Mouse (Mus musculus): ENCODE data around the gene Dmkn. TPM values are rescaled to one million over a fixed set of nuclear protein-coding genes. Genes with fewer than 3 reads are reported as not detected.

The Dmkn gene
- total RNA-seq, 4 experiments from 2014 or later: 0.84 to 1.5 (median 0.95) TPM; not detected in 1

DNA sequence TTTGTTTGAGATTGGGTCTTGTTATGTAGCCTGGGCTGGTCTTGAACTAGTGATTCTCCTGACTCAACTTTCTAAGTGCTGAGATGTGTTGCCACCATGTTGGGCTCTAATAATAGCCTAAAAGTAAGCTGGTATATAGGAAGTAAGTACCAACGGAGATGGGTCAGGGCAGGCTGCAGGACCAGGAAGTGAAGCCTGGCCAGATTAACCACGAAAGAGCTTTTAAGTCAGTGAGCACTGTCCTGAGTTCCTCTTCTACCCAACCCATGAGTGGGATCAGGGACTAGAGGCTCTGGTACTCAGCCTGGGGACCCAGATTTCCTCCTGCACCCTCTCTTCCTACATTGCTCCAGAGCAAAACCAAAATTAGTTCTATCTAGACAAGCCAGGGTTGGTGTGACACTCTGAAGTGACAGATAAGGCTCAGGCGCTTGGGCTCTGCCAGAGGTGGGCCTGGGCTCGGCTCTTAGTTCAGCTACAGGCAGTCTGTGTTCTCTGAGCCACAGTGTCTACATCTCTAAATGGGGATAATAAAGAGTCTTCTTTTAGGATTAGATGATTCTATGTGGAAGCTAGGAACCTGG lies 1.7 kb upstream of the Dmkn start:
- no peak for DNase-seq (ENCODE audit: low spot score in 2 of 2)

DNA sequence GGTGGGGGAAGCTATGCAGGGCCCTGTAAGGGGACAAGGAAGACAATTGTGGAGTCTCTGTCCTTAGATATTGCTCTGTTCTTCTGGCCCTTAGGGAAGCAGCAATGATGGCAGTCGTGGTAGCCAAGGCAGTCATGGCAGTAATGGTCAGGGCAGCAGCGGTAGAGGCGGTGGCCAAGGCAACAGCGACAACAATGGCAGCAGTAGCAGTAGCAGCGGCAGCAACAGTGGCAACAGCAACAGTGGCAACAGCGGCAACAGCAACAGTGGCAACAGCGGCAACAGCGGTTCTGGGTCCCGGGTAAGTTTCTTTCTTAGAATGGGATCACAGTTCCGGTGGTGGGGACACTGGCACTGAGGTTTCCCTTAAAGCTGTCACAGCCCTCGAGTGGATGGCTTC lies 1.6 kb downstream of the Dmkn start:
- no peak for DNase-seq (ENCODE audit: low spot score in 2 of 2)

DNA sequence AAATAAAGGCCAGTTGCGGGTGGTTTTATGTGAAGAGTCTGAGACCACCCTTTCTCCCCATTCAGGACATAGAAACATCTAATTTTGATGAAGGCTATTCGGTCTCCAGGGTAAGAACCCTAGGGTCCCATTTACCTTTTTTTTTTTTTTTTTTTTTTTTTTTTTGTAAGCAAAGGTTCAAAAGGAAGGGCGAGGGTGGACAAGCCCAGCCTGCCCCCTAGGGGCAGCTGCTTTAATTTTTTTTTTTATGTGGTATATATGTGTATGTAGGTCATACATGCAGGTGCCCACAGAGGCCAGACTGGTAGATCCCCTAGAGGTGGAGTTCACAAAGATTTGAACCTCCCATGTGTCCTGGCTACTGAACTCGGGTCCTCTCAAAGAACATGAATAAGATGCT lies 2.9 kb downstream of the Dmkn start:
- DNase-seq (ENCODE audit: low spot score in 2 of 2): no peak

DNA sequence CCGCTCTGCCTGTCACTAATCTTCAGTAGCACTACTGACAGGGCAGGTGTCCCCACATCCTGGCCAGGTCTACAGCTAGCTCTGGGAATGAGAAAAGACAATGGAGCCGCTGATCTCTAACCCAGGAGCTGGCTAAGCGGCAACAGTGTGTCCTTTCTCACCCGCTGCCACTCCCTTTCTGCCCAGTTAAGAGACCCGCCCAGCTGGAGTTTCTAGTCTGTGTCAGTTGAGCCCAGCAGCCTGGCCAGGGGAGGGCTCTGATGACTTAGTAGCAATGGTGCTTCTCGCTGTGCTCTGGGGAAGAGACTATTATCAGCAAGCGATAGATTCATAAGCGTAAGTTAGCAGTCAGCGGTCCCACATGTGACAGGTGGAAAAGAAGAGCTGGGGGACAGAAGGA lies 5.7 kb downstream of the Dmkn start:
- no peak for DNase-seq (ENCODE audit: low spot score in 2 of 2)

DNA sequence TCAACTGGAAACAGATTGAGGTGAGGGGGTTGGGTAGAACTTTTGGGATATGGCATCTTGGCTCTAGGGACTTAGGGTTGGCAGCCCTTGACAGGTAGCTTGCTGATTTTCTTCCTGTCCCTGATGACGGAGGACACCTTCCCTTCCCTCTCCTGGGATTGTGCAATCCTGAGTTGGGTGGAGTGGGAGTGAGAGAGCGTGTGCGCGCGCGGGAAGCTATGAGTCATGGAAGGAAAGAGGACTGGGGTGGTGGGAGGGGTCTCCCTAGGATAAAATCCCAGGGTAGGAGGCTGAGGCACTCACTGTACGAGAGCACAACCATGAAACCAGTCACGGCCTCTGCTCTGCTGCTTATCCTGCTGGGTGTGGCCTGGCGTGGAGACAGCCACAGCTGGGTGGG lies 12.5 kb downstream of the Dmkn start:
- DNase-seq (ENCODE audit: low spot score in 2 of 2): no peak

DNA sequence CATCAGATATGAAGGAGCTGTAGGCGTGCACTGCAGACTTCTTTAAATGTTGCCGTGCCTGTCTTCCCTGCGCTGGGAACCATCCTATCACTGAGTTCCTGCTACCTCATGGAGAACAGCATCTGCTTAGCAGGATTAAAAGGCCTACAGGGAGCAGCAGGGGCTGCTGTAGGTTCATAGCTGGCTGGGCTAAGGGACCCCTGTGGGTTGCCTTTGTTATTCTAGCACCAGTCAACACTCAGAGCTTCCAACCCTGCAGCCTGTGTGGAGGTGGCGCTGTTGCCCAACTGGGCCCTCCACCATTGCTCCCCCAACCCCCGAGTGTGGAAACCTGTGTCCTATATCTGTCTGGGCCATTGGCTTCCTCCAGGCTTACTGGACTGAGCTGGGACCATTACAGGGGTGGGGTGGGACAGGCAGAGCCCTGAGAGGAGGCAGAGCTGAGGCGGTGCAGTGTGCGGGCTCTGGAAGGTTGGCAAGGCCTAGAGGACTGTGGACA lies 13.6 kb downstream of the Dmkn start:
- DNase-seq (ENCODE audit: low spot score in 2 of 2): no peak

DNA sequence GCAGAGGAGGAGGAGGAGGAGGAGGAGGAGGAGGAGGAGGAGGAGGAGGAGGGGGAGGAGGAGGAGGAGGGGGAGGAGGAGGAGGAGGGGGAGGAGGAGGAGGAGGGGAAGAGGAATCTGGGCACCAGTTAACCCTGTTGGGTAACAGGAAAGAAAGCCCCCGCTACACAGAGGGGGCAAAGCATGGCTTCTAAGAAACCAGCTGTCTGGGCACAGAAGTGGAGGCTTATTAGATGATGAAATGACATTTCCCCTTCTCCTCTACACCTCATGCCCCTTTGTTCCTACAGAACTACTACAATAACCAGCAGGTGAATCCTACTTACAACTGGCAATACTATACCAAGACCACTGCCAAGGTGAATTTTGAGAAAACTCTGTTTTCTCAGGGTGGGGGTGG lies 14.4 kb downstream of the Dmkn start:
- DNase-seq (ENCODE audit: low spot score in 2 of 2): no peak

DNA sequence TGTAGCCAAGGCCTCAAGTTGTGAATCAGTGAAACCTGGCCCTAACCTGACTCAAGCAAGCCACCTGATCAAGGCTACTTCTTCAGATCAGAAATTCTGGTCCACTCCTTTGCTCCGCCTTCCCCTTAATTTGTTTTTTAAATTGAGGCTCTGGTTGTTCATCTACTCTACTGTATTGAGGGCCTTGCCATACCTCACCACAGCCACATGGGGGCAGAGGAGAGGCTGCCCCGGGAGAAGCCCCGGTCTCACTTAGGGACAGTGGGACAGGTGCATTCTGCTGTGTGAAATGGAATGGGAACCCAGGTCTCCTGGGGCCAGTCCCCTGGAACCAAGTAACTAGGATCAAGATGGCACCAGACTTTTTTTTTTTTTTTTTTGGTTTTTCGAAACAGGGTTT lies 18.2 kb downstream of the Dmkn start:
- no peak for DNase-seq (ENCODE audit: low spot score in 2 of 2)

DNA sequence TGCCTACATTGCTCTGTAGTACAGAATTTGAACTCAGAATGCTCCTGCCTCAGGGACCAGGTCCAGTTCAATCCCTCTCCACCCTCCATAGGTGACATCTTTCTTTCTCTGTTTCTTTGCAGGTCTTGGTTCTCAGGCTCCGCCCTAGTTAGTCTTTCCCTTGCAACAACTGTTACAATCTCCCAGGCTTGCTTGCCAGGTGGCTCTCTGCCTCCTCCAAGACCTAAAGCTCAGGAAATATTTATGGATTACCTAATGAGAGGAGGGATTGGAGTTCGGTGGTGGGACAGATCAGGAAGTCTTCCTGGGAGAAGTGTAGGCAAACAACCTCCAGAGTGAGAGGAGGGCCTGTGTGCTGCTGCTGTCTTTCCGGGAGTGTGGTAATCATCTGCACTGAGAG lies 19.1 kb downstream of the Dmkn start:
- no peak for DNase-seq (ENCODE audit: low spot score in 2 of 2)

DNA sequence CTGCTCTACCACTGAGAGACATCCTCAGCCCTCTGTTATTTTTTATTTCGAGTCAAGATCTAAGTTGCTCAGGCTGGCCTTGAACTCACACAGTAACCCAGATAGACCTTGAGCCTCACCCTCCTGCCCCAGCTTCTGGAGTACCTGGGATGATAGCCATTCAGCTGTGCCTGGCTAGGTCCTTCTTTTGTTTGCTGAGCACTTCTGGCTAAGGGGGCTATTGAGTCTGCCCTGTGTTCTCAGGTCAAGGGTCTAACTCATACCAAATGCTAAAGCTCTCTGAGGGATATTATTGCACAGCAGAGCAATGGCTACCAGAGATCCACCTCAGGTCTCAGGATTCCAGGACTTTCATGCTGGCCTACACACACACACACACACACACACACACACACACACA lies 21.6 kb downstream of the Dmkn start:
- no peak for DNase-seq (ENCODE audit: low spot score in 2 of 2)

DNA sequence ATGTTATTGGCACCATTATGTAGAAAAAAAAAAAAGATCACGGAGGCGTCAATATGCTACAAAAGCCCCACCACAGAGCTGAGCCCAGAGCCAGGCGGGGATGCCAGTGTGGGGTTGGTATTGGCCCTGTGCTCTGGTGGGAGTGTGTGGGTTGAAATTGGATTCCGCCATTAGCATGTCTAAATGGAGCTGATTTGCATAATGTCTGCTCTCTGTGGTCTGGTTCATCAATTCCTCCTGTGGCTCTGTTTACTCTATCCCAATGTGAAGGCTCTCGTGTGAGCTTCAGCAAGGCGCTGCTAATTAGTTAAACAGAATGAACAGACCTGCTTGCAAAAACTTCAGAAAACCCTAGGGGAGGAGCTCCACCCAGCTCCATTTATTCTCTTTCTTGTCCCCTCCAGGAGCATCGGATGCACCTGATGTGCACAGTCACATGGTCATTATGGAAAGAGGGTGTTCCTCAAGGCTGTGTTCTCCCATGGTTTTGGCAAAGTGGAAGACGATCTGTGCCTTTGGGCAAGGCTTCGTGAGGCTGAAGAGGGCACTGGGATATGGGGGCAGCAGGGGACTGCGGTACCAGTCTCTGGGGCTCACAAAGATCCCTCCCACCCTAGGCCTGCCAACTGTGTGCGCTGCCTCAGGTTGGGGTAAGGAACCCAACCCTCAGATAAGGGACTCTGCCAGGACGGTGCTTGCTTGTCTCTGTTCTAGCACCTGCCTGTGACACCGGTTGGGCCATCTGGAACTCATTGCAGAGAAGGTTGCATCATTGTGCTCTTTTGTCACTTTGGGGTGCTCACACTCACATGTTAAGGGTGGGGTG lies 22.4 kb downstream of the Dmkn start:
- DNase-seq (ENCODE audit: low spot score in 2 of 2): peak; percentile 52 to 57

DNA sequence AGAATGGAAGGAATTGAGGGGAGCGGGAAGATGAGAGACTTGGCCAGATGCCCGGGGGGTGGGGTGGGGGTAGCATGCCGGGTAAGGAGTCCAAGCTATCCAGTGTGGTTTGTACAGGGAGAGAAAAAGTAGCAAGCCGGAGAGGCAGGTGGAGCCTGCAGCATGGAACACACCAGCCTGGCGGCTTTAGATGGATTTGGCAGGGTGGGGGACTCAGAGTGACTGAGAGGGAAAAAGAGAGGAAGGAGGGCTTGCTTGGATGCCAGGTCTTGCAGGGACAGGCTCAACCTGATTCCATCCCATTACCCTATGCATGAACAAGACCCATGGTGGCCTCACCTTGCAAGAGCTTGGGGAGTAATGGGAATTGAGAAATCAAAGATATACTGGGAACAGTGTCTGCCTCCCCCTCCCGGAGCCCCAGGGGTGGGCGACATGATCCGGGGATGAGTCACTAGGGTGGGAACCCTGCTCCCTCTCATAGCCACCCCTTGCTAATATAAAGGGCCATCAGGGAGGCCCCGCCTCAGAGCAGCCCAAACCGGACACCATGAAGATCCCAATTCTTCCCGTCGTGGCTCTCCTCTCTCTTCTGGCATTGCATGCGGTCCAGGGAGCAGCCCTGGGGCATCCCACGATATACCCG lies 23.9 kb downstream of the Dmkn start, which contains the start of gene Krtdap:
Krtdap (plus strand) TSS at position 520 of the 646 bp plus-strand sequence.
- no peak for DNase-seq (ENCODE audit: low spot score in 2 of 2)

DNA sequence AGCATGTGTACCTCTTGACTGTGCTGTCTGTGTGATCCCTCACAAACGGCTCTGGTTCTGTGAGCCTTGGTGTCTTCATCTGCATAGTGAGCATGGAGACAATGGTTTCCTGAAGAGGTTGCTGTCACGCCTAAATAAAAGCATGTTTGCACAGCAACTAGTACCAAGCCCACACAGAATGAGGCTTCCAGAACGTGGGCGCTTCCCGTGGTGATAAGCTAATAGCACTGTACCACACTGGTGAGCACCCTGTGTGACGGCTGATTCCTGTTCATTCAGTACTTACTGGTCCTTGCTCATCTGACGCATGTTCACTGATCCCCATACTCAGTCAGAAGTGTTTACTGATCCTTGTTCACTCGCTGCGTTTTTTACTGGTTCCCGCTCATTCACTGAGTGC lies 26.6 kb downstream of the Dmkn start:
- DNase-seq (ENCODE audit: low spot score in 2 of 2): peak in 1 of 2 experiments; percentile 32

DNA sequence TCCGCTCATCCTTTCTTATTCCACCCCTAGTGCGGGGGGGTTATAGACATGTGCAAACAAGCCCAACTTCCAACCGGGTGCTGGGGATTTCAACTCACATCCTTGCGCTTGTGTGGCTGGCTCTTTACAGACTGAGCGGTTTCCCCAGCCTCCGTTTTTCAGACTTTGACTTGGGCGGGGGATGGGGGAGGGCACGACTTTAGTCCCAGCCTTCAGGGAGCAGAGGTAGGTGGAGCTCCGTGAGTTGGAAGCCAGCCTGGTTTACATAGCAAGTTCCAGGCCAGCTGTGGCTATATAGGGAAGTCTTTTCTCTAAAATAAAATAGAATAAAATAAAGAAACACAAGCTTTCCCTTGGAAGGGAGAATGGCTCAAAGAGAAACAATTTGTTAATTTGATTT lies 28.4 kb downstream of the Dmkn start:
- DNase-seq (ENCODE audit: low spot score in 2 of 2): no peak

DNA sequence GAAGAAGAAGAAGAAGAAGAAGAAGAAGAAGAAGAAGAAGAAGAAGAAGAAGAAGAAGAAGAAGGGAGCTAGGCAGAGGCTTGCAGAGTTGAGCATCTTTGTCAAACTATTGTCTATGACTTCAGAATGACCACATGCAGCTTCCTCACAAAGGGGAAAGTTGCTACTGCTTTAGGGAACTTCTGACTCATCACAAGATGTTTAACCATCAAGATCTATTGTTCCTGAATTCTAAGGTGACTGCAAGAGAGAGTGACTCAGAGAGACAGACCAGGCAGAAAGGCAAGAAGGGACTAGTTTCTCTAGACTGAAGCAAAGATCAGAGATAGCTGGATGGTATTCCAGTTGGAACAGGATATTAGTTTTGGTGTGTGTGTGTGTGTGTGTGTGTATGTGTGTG lies 31.4 kb downstream of the Dmkn start:
- DNase-seq (ENCODE audit: low spot score in 2 of 2): no peak

DNA sequence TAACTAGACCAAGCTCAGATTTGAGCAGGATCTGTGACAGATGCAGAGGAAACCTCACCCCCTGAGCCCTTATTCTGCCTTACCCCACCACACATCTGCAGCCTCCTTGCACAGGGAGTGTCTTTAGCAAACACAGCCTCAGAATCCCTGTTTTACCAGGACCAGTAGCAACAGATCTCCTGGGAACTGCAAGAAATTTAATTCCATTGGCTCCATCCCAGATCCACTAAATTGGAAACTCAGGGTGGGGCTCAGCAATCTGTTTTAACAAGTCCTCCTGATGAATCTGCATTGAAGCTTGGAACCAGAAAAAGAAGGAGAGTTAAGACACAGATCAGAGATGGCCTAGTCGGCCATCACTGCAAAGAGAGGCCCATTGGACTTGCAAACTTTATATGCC lies 33.2 kb downstream of the Dmkn start:
- peak; percentile 19 to 33 for DNase-seq (ENCODE audit: low spot score in 2 of 2)

DNA sequence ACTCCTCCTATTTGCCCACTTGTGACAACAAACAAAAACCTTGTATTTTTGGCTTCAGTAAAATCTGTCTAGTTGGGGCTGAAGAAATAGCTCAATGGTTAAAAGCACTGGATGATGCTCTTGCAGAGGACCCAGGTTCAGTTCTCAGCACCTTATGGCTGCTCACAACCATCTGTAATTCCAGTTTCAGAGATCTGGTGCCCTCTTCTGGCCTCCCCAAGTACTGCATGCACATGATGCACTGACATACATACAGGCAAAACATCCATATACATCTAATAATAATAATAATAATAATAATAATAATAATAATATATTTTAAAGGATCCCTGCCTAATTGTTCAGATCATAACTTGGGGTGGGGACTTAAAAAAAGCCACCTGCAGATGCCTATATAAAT lies 37.1 kb downstream of the Dmkn start:
- DNase-seq (ENCODE audit: low spot score in 2 of 2): no peak

DNA sequence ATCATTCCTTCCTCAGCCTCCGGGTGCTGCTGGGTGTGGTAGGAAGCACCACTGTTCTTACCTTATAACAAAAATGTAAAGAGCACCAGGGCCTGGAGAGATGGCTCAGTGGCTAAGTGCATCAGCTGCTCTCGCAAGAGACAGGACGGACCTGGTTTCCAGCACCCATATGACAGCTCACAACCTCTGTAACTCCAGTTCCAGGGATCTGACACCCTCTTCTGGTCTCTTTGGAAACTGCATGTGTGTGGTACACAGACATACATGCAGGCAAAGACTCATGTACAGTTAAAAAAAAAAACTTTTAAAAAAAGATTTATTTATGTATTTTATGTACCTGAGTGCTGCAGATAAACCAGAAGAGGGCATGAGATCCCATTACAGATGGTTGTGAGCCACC lies 39.7 kb downstream of the Dmkn start:
- no peak for DNase-seq (ENCODE audit: low spot score in 2 of 2)

DNA sequence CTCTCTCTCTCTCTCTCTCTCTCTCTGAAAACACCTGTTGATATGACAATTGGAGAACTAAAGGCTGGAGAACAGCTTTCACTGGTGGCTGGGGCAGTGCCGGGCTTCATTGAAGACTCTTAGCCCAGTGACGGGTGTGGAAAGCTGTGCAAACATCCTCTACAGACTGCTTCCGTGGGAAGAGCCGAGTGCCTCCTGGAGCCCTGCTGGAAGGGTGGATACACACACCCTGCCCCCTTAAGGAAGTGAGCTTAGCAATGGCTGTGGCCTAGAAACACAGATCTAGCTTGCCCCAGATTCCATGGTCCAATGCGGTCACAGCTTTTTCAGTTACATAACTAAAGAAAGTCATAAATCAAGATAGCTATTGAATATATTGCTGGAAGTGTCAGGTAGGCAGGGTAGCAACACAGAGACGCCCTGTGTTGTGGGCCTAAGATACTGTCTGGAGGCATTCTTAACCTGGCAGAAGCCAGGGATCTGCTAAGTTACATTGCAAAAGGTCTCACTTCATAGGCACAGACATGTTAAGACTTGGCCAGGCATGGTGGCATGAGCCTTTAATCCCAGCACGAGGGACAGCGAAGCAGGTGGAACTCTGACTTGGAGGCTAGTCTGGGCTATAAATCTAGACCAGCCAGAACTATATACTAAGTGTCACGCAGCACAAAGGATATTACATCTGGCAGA lies 40.6 kb downstream of the Dmkn start:
- DNase-seq (ENCODE audit: low spot score in 2 of 2): no peak

DNA sequence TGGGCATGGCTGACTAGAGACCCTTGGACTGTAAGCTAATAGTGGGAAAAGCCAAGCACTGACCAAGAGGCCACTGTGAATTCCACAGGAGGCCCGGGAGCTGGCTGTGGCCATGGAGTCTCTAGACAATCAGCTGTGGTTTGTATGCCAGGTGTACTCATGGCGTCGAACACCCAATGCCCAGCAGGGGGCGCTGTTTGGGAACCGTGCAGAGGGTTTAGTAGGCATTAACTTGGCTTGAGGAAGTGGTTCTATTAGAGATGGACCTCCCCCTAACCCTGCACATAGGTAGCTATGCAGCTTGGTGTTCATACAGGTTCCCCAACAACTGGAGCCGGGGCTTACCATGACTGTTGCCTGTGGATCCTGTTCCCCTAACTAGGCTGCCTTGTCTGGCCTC lies 42.4 kb downstream of the Dmkn start:
- no peak for DNase-seq (ENCODE audit: low spot score in 2 of 2)

DNA sequence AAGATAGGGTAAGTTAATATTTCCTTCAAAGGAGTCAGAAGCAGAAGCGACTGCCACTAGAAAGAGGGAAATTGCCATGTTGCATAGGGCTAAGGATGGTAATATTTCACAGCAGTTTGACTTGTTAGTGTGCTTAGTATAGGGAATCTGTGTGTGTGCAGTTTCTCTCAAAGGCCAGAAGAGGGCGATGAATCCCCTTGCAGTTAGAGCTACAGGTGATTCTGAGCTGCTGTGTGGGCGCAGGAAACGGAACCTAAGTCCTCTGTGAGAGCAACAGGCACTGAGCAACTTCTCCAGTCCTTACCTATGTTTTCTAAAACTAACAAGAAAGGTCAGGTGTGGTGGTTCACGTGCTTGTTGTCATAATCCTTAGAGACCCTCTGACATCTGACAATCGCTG lies 46.8 kb downstream of the Dmkn start:
- DNase-seq (ENCODE audit: low spot score in 2 of 2): no peak

DNA sequence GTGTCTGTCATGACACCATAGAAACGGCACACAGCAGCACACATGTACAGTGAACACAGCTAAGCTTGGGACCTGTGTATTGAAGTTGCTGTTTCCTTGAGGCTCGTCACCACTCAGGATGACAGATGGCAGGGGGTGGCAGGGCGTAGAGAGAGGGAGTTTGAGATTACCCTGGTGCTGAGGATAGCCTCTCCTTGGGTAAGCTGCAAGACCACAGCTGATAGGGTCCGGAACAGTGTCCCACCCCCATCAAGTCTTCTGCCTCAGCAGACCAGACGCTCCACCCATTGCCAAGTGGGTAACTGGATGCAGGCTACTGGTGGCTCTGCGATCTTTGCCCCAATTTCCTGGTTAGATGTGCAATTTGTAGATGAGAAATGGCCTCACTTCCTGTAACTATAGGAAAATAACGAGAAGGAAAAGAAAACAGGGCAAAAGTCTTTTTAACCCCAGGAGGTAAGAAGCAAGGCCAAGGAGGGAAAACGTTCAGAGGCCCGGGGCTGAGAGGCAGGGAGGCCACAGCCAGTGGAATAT lies 48.3 kb downstream of the Dmkn start:
- no peak for DNase-seq (ENCODE audit: low spot score in 2 of 2)

Data from layer of hippocampus, adult 8-10 months (tissue).